Mouse (Mus musculus): Measurements from ENCODE around the gene Gnptg. TPM values are rescaled to one million over a fixed set of nuclear protein-coding genes. Genes with fewer than 3 reads are reported as not detected.
A peak's percentile ranks its signal among the peaks of the same experiment; 100 is the strongest.
"Not testable (repeated sequence)": the region's sequence is repeated elsewhere in the genome, so short reads cannot be mapped to it uniquely, and the experiment has no call there.

Gnptg gene
- polyA plus RNA-seq, 1 experiment from 2014 or later: 110 TPM

- ATAC-seq (ENCODE audit: low read depth): no peak
- Histone ChIP-seq H3K4me2 (ENCODE audit: low read depth, low read length) (no peak overlapping the region), H3K27me3 (ENCODE audit: control insufficient read depth, insufficient read depth, low read length) (no peaks in the 10 kb centered on the region), H3K9ac (replicated peaks; ENCODE audit: low read depth, low read length) (no peak overlapping the region), H3K36me3 (ENCODE audit: control insufficient read depth, insufficient read depth, low read length) (peaks cover 16% of the 10 kb centered on the region), H3K27ac (ENCODE audit: low read depth, low read length) (no peak overlapping the region), H3K9me3 (ENCODE audit: control insufficient read depth, low read length) (no peaks in the 10 kb centered on the region), H3K4me1 (ENCODE audit: control insufficient read depth, insufficient read depth, low read length) (peaks cover 5% of the 10 kb centered on the region; the same call in 1 of the 2 replicates), H3K4me3 (ENCODE audit: low read depth, low read length) (no peak overlapping the region)
- WGBS: 83% methylated on average over 18 of the region's 18 CpGs
Measured at GRCm38 (mm10) chr17:25248033-25248750, 8.3 kb upstream of the Gnptg start.

GRCm38 (mm10) chr17:25244239-25244638 lies 4.3 kb upstream of the Gnptg start:
- Histone ChIP-seq H3K9ac (replicated peaks; ENCODE audit: low read depth, low read length) (no peak overlapping the region), H3K4me1 (ENCODE audit: control insufficient read depth, insufficient read depth, low read length) (peaks cover 10% of the 10 kb centered on the region), H3K27ac (ENCODE audit: low read depth, low read length) (no peak overlapping the region), H3K4me2 (ENCODE audit: low read depth, low read length) (no peak overlapping the region), H3K4me3 (ENCODE audit: low read depth, low read length) (no peak overlapping the region), H3K9me3 (ENCODE audit: control insufficient read depth, low read length) (no peaks in the 10 kb centered on the region), H3K36me3 (ENCODE audit: control insufficient read depth, insufficient read depth, low read length) (peaks cover 21% of the 10 kb centered on the region), H3K27me3 (ENCODE audit: control insufficient read depth, insufficient read depth, low read length) (no peaks in the 10 kb centered on the region)
- 88% methylated on average over 16 of the region's 16 CpGs for WGBS
- ATAC-seq (ENCODE audit: low read depth): no peak

GRCm38 (mm10) chr17:25243131-25243780 lies 3.3 kb upstream of the Gnptg start:
- no peak overlapping the region for H3K27ac ChIP-seq (ENCODE audit: low read depth, low read length)
- no peaks in the 10 kb centered on the region for H3K27me3 ChIP-seq (ENCODE audit: control insufficient read depth, insufficient read depth, low read length)
- no peak for ATAC-seq (ENCODE audit: low read depth)
- peaks cover 13% of the 10 kb centered on the region for H3K4me1 ChIP-seq (ENCODE audit: control insufficient read depth, insufficient read depth, low read length)
- no peak overlapping the region for H3K4me3 ChIP-seq (ENCODE audit: low read depth, low read length)
- no peak overlapping the region for H3K9ac ChIP-seq (replicated peaks; ENCODE audit: low read depth, low read length)
- H3K9me3 ChIP-seq (ENCODE audit: control insufficient read depth, low read length): no peaks in the 10 kb centered on the region
- WGBS: 89% methylated on average over 11 of the region's 11 CpGs
- H3K4me2 ChIP-seq (ENCODE audit: low read depth, low read length): no peak overlapping the region
- H3K36me3 ChIP-seq (ENCODE audit: control insufficient read depth, insufficient read depth, low read length): peaks cover 21% of the 10 kb centered on the region

- H3K4me2 ChIP-seq (ENCODE audit: low read depth, low read length): no peak overlapping the region
- H3K27ac ChIP-seq (ENCODE audit: low read depth, low read length): no peak overlapping the region
- no peak for ATAC-seq (ENCODE audit: low read depth)
- H3K36me3 ChIP-seq (ENCODE audit: control insufficient read depth, insufficient read depth, low read length): peaks cover 23% of the 10 kb centered on the region
- 89% methylated on average over 9 of the region's 9 CpGs for WGBS
- H3K4me3 ChIP-seq (ENCODE audit: low read depth, low read length): no peak overlapping the region
- no peaks in the 10 kb centered on the region for H3K27me3 ChIP-seq (ENCODE audit: control insufficient read depth, insufficient read depth, low read length)
- H3K9ac ChIP-seq (replicated peaks; ENCODE audit: low read depth, low read length): no peak overlapping the region
- H3K9me3 ChIP-seq (ENCODE audit: control insufficient read depth, low read length): no peaks in the 10 kb centered on the region
- peaks cover 7% of the 10 kb centered on the region for H3K4me1 ChIP-seq (ENCODE audit: control insufficient read depth, insufficient read depth, low read length)
Measured at GRCm38 (mm10) chr17:25235635-25236034, 4.3 kb downstream of the Gnptg start.

- peaks cover 23% of the 10 kb centered on the region for H3K36me3 ChIP-seq (ENCODE audit: control insufficient read depth, insufficient read depth, low read length)
Measured at GRCm38 (mm10) chr17:25231621-25232020, 8.3 kb downstream of the Gnptg start.

DNA sequence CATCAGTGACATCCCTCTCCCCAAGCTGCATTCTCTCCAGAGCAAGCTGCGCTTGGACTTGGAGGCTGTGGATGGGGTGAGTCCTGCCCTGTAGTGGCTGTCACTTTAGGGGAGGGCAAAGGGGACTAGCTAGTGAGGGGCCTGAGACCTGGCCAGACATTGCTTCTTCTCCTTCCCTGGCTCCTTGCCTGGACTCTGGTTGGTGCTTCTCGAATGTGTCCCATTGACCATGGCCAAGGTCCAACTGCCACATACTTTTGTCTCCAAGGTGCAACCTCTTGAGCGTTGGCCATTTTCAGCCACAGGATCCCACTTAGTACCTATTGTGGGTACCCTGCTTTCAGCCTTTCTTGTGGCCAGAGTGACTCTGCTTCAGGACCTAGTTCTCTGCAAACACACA lies 9.2 kb downstream of the Gnptg start:
- no peak overlapping the region for H3K4me3 ChIP-seq (ENCODE audit: low read depth, low read length)
- no peak for ATAC-seq (ENCODE audit: low read depth)
- no peaks in the 10 kb centered on the region for H3K4me1 ChIP-seq (ENCODE audit: control insufficient read depth, insufficient read depth, low read length)
- no peak overlapping the region for H3K27ac ChIP-seq (ENCODE audit: low read depth, low read length)
- no peaks in the 10 kb centered on the region for H3K27me3 ChIP-seq (ENCODE audit: control insufficient read depth, insufficient read depth, low read length)
- peaks cover 19% of the 10 kb centered on the region for H3K36me3 ChIP-seq (ENCODE audit: control insufficient read depth, insufficient read depth, low read length)
- 100% methylated on average over 3 of the region's 3 CpGs for WGBS
- no peak overlapping the region for H3K9ac ChIP-seq (replicated peaks; ENCODE audit: low read depth, low read length)
- no peaks in the 10 kb centered on the region for H3K9me3 ChIP-seq (ENCODE audit: control insufficient read depth, low read length)
- no peak overlapping the region for H3K4me2 ChIP-seq (ENCODE audit: low read depth, low read length)

More at GRCm38 (mm10) chr17:25231621-25232020, 8.3 kb downstream of the Gnptg start:
- H3K4me3 ChIP-seq (ENCODE audit: low read depth, low read length); H3K9ac ChIP-seq (replicated peaks; ENCODE audit: low read depth, low read length); H3K27ac ChIP-seq (ENCODE audit: low read depth, low read length); H3K27me3 ChIP-seq (ENCODE audit: control insufficient read depth, insufficient read depth, low read length); H3K4me2 ChIP-seq (ENCODE audit: low read depth, low read length); H3K9me3 ChIP-seq (ENCODE audit: control insufficient read depth, low read length); H3K4me1 ChIP-seq (ENCODE audit: control insufficient read depth, insufficient read depth, low read length): not testable (repeated sequence)
- peak; percentile 34; the same call in 1 of the 2 replicates for ATAC-seq (ENCODE audit: low read depth)
- WGBS: 97% methylated on average over 5 of the region's 11 CpGs

- H3K9me3 ChIP-seq (ENCODE audit: control insufficient read depth, low read length); H3K9ac ChIP-seq (replicated peaks; ENCODE audit: low read depth, low read length); H3K27ac ChIP-seq (ENCODE audit: low read depth, low read length); H3K4me1 ChIP-seq (ENCODE audit: control insufficient read depth, insufficient read depth, low read length); ATAC-seq (ENCODE audit: low read depth); H3K27me3 ChIP-seq (ENCODE audit: control insufficient read depth, insufficient read depth, low read length); H3K4me3 ChIP-seq (ENCODE audit: low read depth, low read length); H3K4me2 ChIP-seq (ENCODE audit: low read depth, low read length): not testable (repeated sequence)
- WGBS: 80% methylated on average over 14 of the region's 17 CpGs
- peaks cover 18% of the 10 kb centered on the region for H3K36me3 ChIP-seq (ENCODE audit: control insufficient read depth, insufficient read depth, low read length)
Measured at GRCm38 (mm10) chr17:25230014-25230655, 9.8 kb downstream of the Gnptg start.

- Histone ChIP-seq H3K27ac (ENCODE audit: low read depth, low read length) (no peak overlapping the region), H3K4me3 (ENCODE audit: low read depth, low read length) (no peak overlapping the region), H3K4me1 (ENCODE audit: control insufficient read depth, insufficient read depth, low read length) (no peaks in the 10 kb centered on the region)
Measured at GRCm38 (mm10) chr17:25227991-25228390, 11.9 kb downstream of the Gnptg start.

GRCm38 (mm10) chr17:25225659-25226058 lies 14.3 kb downstream of the Gnptg start:
- Histone ChIP-seq H3K27me3 (ENCODE audit: control insufficient read depth, insufficient read depth, low read length) (no peaks in the 10 kb centered on the region), H3K4me3 (ENCODE audit: low read depth, low read length) (no peak overlapping the region), H3K27ac (ENCODE audit: low read depth, low read length) (no peak overlapping the region), H3K36me3 (ENCODE audit: control insufficient read depth, insufficient read depth, low read length) (peaks cover 4% of the 10 kb centered on the region), H3K4me2 (ENCODE audit: low read depth, low read length) (no peak overlapping the region), H3K4me1 (ENCODE audit: control insufficient read depth, insufficient read depth, low read length) (peaks cover 6% of the 10 kb centered on the region; the same call in 1 of the 2 replicates), H3K9me3 (ENCODE audit: control insufficient read depth, low read length) (no peaks in the 10 kb centered on the region), H3K9ac (replicated peaks; ENCODE audit: low read depth, low read length) (no peak overlapping the region)
- no peak for ATAC-seq (ENCODE audit: low read depth)
- WGBS: 88% methylated on average over 4 of the region's 4 CpGs

More at GRCm38 (mm10) chr17:25227991-25228390, 11.9 kb downstream of the Gnptg start:
- H3K9ac ChIP-seq (replicated peaks; ENCODE audit: low read depth, low read length): no peak overlapping the region
- no peaks in the 10 kb centered on the region for H3K9me3 ChIP-seq (ENCODE audit: control insufficient read depth, low read length)
- ATAC-seq (ENCODE audit: low read depth): no peak
- no peak overlapping the region for H3K4me2 ChIP-seq (ENCODE audit: low read depth, low read length)
- peaks cover 9% of the 10 kb centered on the region for H3K36me3 ChIP-seq (ENCODE audit: control insufficient read depth, insufficient read depth, low read length)
- WGBS: 93% methylated on average over 5 of the region's 5 CpGs
- no peaks in the 10 kb centered on the region for H3K27me3 ChIP-seq (ENCODE audit: control insufficient read depth, insufficient read depth, low read length)

Data from neural tube, embryonic 14.5 days (tissue).